Comparison of ENCODE assay signal across 30 mouse cellular contexts in genomic region chr11:46263291-46263690, GRCm38 (mm10). TPM values are rescaled to one million over a fixed set of nuclear protein-coding genes. Genes with fewer than 3 reads are reported as not detected.
"Had no signal": no experiment of that assay in that cellular context is flagged by ENCODE, and none has a peak within 500 bp of the region (broad histone marks: within the 10 kb centered on the region; RNA-seq: fewer than 3 reads in every experiment).

No protein-coding gene starts in this region.

- DNase-seq: gastrocnemius, postnatal 10 days; gastrocnemius, postnatal 36 days; heart, adult 11 months; heart, adult 2 months; heart, postnatal 14 days; heart, postnatal 36 days; kidney, adult 11 months; kidney, adult 2 months; kidney, adult 9 months; kidney, postnatal 14 days; kidney, postnatal 36 days; layer of hippocampus, adult 9-11 months; layer of hippocampus, postnatal 36 days; left cerebral cortex, postnatal 4 days had no signal

- H3K36me3 ChIP-seq: heart, embryonic 13.5 days; heart, embryonic 15.5 days had no signal

- H3K9me3 ChIP-seq: heart, embryonic 13.5 days; heart, embryonic 15.5 days; hindbrain, embryonic 13.5 days; hindbrain, embryonic 15.5 days; kidney, embryonic 15.5 days; limb, embryonic 15.5 days; liver, embryonic 12.5 days had no signal

- H3K4me3 ChIP-seq: heart, adult 2 months; heart, embryonic 13.5 days; heart, embryonic 15.5 days; hindbrain, embryonic 13.5 days; hindbrain, embryonic 15.5 days; kidney, embryonic 15.5 days; limb, embryonic 13.5 days; limb, embryonic 15.5 days; liver, embryonic 12.5 days had no signal

- H3K27me3 ChIP-seq: heart, embryonic 13.5 days; heart, embryonic 15.5 days; hindbrain, embryonic 13.5 days; hindbrain, embryonic 15.5 days; kidney, embryonic 15.5 days; limb, embryonic 13.5 days; limb, embryonic 15.5 days; liver, embryonic 12.5 days had no signal

- ATAC-seq: hindbrain, postnatal 0 days; intestine, embryonic 16.5 days; liver, embryonic 12.5 days had no signal

- H3K4me1 ChIP-seq: heart, embryonic 13.5 days; heart, embryonic 15.5 days; hindbrain, embryonic 13.5 days; hindbrain, embryonic 15.5 days; kidney, embryonic 15.5 days; limb, embryonic 13.5 days; limb, embryonic 15.5 days; liver, embryonic 12.5 days had no signal

RNA-seq across cellular contexts. Expression of gene Fndc9, which starts 28.0 kb away (rescaled TPM):
- total RNA-seq: gastrocnemius, adult 18-20 months; gastrocnemius, postnatal 10 days; gastrocnemius, postnatal 36 days; heart, adult 2 months; heart, postnatal 14 days; heart, postnatal 36 days; hematopoietic stem cell, adult 5-6 weeks; liver, adult 2 months had no signal
- polyA plus RNA-seq: heart, adult 2 months; heart, embryonic 11.5 days; heart, embryonic 15.5 days; heart, postnatal 0 days; kidney, adult 2 months; large intestine, adult 2 months; liver, adult 2 months; liver, embryonic 12.5 days had no signal
